Mouse (Mus musculus) Patski (cell line): ENCODE data around the gene Trp53rkb. TPM values are rescaled to one million over a fixed set of nuclear protein-coding genes. Genes with fewer than 3 reads are reported as not detected.
"Not testable (repeated sequence)": the region's sequence is repeated elsewhere in the genome, so short reads cannot be mapped to it uniquely, and the experiment has no call there.

Experiments used
- ATAC-seq: fragments of 100-300 bp; one replicate; pipeline ENCODE4 v1.8.0; 2021
- CTCF ChIA-PET: fragments of 350-600 bp; sonication (Branson Sonifier 250); formaldehyde crosslinking; loops from one replicate; lab custom pipeline; 2022; ENCODE audit warnings: inconsistent platforms; lab: Charles Lee
- POLR2A ChIA-PET: fragments of 350-600 bp; sonication (Branson Sonifier 250); formaldehyde crosslinking; loops from one replicate; lab custom pipeline; 2022; ENCODE audit warnings: antibody characterized with exemption, inconsistent platforms; lab: Charles Lee
- DNase-seq: peaks from one replicate; pipeline ENCODE4 v3.0.0-alpha.2; 2011; ENCODE audit warnings: low read depth, low spot score
- H3K27me3 ChIP-seq: fragments of 371-371 bp; one replicate; pipeline ENCODE4 v1.5.1; 2021
- CTCF ChIP-seq: fragments of 100-300 bp; IDR thresholded peaks from one replicate; pipeline ENCODE4 v1.5.1; 2021
- in situ Hi-C: fragments of 300-500 bp; cut with MboI; formaldehyde crosslinking; loops from 3 replicates; pipeline ENCODE4 v1.11.1; 2018; ENCODE audit warnings: low pct_unique_long_range_greater_than_20kb, mixed read lengths
- polyA plus RNA-seq: library from polyadenylated mRNA; unstranded; gene quantifications from one replicate; pipeline ENCODE4 v1.2.3, GENCODE M21; 2021

The Trp53rkb gene
- polyA plus RNA-seq, 1 experiment from 2014 or later: 5.2 TPM

GRCm38 (mm10) chr2:166771396-166771795 lies 20.9 kb upstream of the Trp53rkb start:
- TF ChIP-seq CTCF: no peak
- in situ Hi-C loops: no loop called here
- H3K27me3 ChIP-seq: peaks cover 3% of the 10 kb centered on the region
- no peak for DNase-seq
- ChIA-PET CTCF (no interaction called here), POLR2A (no interaction called here)
- ATAC-seq: no peak

- ATAC-seq (no peak), DNase-seq (no peak)
- in situ Hi-C loops: no loop called here
Measured at GRCm38 (mm10) chr2:166773587-166773986, 18.7 kb upstream of the Trp53rkb start.

GRCm38 (mm10) chr2:166774275-166774674 lies 18.1 kb upstream of the Trp53rkb start:
- TF ChIP-seq CTCF: no peak
- DNase-seq (no peak), ATAC-seq (no peak)
- CTCF ChIA-PET: no interaction called here
- POLR2A ChIA-PET: no interaction called here
- H3K27me3 ChIP-seq: peaks cover 3% of the 10 kb centered on the region
- in situ Hi-C loops: no loop called here

More at GRCm38 (mm10) chr2:166773587-166773986, 18.7 kb upstream of the Trp53rkb start:
- ChIA-PET POLR2A (no interaction called here), CTCF (interaction anchor here (2.0 kb wide), 1 partner anchor 181 kb away, joined by 6 read pairs; no protein-coding TSS in a partner anchor)
- TF ChIP-seq CTCF: no peak
- peaks cover 3% of the 10 kb centered on the region for H3K27me3 ChIP-seq

- ChIA-PET CTCF (interaction anchor here (0.9 to 2.8 kb wide), 2 partner anchors 22 to 183 kb away, joined by 3 to 9 read pairs; no protein-coding TSS in a partner anchor), POLR2A (no interaction called here)
- ATAC-seq (no peak), DNase-seq (no peak)
- in situ Hi-C loops: loop anchor here (5.0 kb wide), 2 partner anchors 183 to 688 kb away; no protein-coding TSS in a partner anchor
- no peak for TF ChIP-seq CTCF
- peaks cover 3% of the 10 kb centered on the region for H3K27me3 ChIP-seq
Measured at GRCm38 (mm10) chr2:166775357-166775893, 16.9 kb upstream of the Trp53rkb start.

GRCm38 (mm10) chr2:166776272-166776671 lies 16.1 kb upstream of the Trp53rkb start:
- ChIA-PET CTCF (interaction anchor here (0.9 to 2.8 kb wide), 2 partner anchors 21 to 184 kb away, joined by 3 to 9 read pairs; no protein-coding TSS in a partner anchor), POLR2A (no interaction called here)
- TF ChIP-seq CTCF: peak; percentile 30

GRCm38 (mm10) chr2:166779956-166780355 lies 12.4 kb upstream of the Trp53rkb start:
- CTCF ChIA-PET: interaction anchor here (1.0 to 2.0 kb wide), 4 partner anchors 10 to 187 kb away, joined by 3 to 14 read pairs (median 4); no protein-coding TSS in a partner anchor
- in situ Hi-C loops: loop anchor here (5.0 kb wide), 2 partner anchors 188 to 693 kb away; no protein-coding TSS in a partner anchor
- no peak for TF ChIP-seq CTCF
- H3K27me3 ChIP-seq: no peaks in the 10 kb centered on the region
- no peak for DNase-seq
- ATAC-seq: no peak
- POLR2A ChIA-PET: no interaction called here

More at GRCm38 (mm10) chr2:166776272-166776671, 16.1 kb upstream of the Trp53rkb start:
- peaks cover 3% of the 10 kb centered on the region for H3K27me3 ChIP-seq
- in situ Hi-C loops: loop anchor here (5.0 kb wide), 2 partner anchors 184 to 689 kb away; no protein-coding TSS in a partner anchor
- ATAC-seq: no peak
- DNase-seq: no peak

- ChIA-PET POLR2A (interaction anchor here (0.6 kb wide), 1 partner anchor 74 kb away, joined by 6 read pairs; no protein-coding TSS in a partner anchor), CTCF (interaction anchor here (0.7 to 2.0 kb wide), 10 partner anchors 8 to 207 kb away, joined by 3 to 14 read pairs (median 4); partner anchors contain the start of gene Trp53rkb)
- no peaks in the 10 kb centered on the region for H3K27me3 ChIP-seq
- in situ Hi-C loops: no loop called here
- ATAC-seq (no peak), DNase-seq (no peak)
- peak; percentile 92 for TF ChIP-seq CTCF
Measured at GRCm38 (mm10) chr2:166780980-166781578, 11.3 kb upstream of the Trp53rkb start.

- no peak for DNase-seq
- CTCF ChIA-PET: interaction anchor here (0.9 kb wide), 1 partner anchor 191 kb away, joined by 3 read pairs; no protein-coding TSS in a partner anchor
- POLR2A ChIA-PET: no interaction called here
- no peaks in the 10 kb centered on the region for H3K27me3 ChIP-seq
- TF ChIP-seq CTCF: peak; percentile 42
- no peak for ATAC-seq
- in situ Hi-C loops: no loop called here
Measured at GRCm38 (mm10) chr2:166784376-166784775, 8.0 kb upstream of the Trp53rkb start.

- ChIA-PET POLR2A (interaction anchor here (0.6 kb wide), 1 partner anchor 148 kb away, joined by 4 read pairs; no protein-coding TSS in a partner anchor), CTCF (interaction anchor here (0.7 kb wide), 1 partner anchor 10 kb away, joined by 3 read pairs; no protein-coding TSS in a partner anchor)
- in situ Hi-C loops: no loop called here
- H3K27me3 ChIP-seq: peaks cover 10% of the 10 kb centered on the region
- DNase-seq (peak; percentile 43), ATAC-seq (peak; percentile 96)
- TF ChIP-seq CTCF: no peak
Measured at GRCm38 (mm10) chr2:166786353-166787004, 5.9 kb upstream of the Trp53rkb start.

GRCm38 (mm10) chr2:166791738-166792137 lies 593 bp upstream of the Trp53rkb start:
- POLR2A ChIA-PET: no interaction called here
- no peak for ATAC-seq
- CTCF ChIA-PET: interaction anchor here (1.0 to 1.4 kb wide), 3 partner anchors 10 to 188 kb away, joined by 3 read pairs; no protein-coding TSS in a partner anchor
- peaks cover 10% of the 10 kb centered on the region for H3K27me3 ChIP-seq
- TF ChIP-seq CTCF: no peak
- DNase-seq: no peak
- in situ Hi-C loops: no loop called here

GRCm38 (mm10) chr2:166793542-166794214 lies 1.3 kb downstream of the Trp53rkb start:
- POLR2A ChIA-PET, DNase-seq, in situ Hi-C loops, CTCF ChIA-PET, H3K27me3 ChIP-seq: not testable (repeated sequence)
- peak; percentile 58 for ATAC-seq
